In genomic region chr13:41367176-41367611, GRCm38 (mm10) we compare ENCODE assay signal across 15 mouse cellular contexts.
DNase-seq lines count a peak whose midpoint lies in the region; ATAC-seq and TF ChIP-seq lines count a peak whose summit lies in the region.
"Had no signal": no experiment of that assay in that cellular context is flagged by ENCODE, and none has a peak within 500 bp of the region (broad histone marks: within the 10 kb centered on the region; RNA-seq: fewer than 3 reads in every experiment).

No protein-coding gene starts in this region.

- H3K79me2 ChIP-seq in C2C12 (ENCODE audit: control insufficient read depth, insufficient read depth) = no peaks in the 10 kb centered on the region

- no peak for TF ChIP-seq CTCF in C2C12 (IDR thresholded peaks at IDR 0.05; ENCODE audit: control insufficient read depth, insufficient read depth, insufficient read length)

- H3K36me3 ChIP-seq in C2C12 (ENCODE audit: control insufficient read depth, insufficient read depth) = no peaks in the 10 kb centered on the region
- H3K36me3 ChIP-seq: hindbrain, embryonic 12.5 days had no signal

- ATAC-seq in activated CD4-positive, CD25-positive, alpha-beta regulatory T cell, adult 4 months = peak; percentile 89
- ATAC-seq: intestine, embryonic 16.5 days; midbrain, embryonic 16.5 days had no signal

- H3K79me3 ChIP-seq in C2C12 (ENCODE audit: low read depth) = no peaks in the 10 kb centered on the region

- intact Hi-C loops in gastrocnemius, postnatal 14 days (cut with DNase I; ENCODE audit: low total_unique reads) = no loop called here

- peak; percentile 76 for DNase-seq in heart, adult 11 months
- no peak for DNase-seq in heart, adult 9 months (ENCODE audit: low spot score in 2 of 2)
- peak; percentile 38 for DNase-seq in naive thymus-derived CD4-positive, alpha-beta T cell, adult 2 months (ENCODE audit: low read depth)
- DNase-seq in frontal cortex, postnatal 36 days (ENCODE audit: low spot score in 2 of 2) = no peak
- no peak for DNase-seq in gastrocnemius, postnatal 14 days
- DNase-seq in layer of hippocampus, postnatal 25 days (ENCODE audit: extremely low spot score in 1 of 2, low spot score in 1 of 2) = no peak
- DNase-seq: cerebellum, postnatal 14 days; heart, adult 18-20 months; lung, postnatal 14 days had no signal

- no peaks in the 10 kb centered on the region for H3K27me3 ChIP-seq in C2C12 (ENCODE audit: control insufficient read depth, insufficient read depth, insufficient read length)
- H3K27me3 ChIP-seq: hindbrain, embryonic 12.5 days had no signal

- no peak overlapping the region for H3ac ChIP-seq in C2C12 (ENCODE audit: control insufficient read depth, insufficient read length, low read depth)

- H3K4me3 ChIP-seq in C2C12 (ENCODE audit: insufficient read depth, poor library complexity, severe bottlenecking) = no peak overlapping the region
- H3K4me3 ChIP-seq: hindbrain, embryonic 12.5 days; layer of hippocampus, adult 2 months had no signal

TF ChIP-seq in C2C12, 6 proteins besides CTCF, POLR2A, EP300 and RAD21:
- TF ChIP-seq USF1 (IDR thresholded peaks at IDR 0.05; ENCODE audit: low read depth) (peak; percentile 36), MYOG (IDR thresholded peaks at IDR 0.05; ENCODE audit: control insufficient read depth, extremely low read depth, insufficient read length) (no peak), CEBPB (IDR thresholded peaks at IDR 0.05; ENCODE audit: low read depth) (peak; percentile 33), MAX (IDR thresholded peaks at IDR 0.05) (no peak), FOSL1 (IDR thresholded peaks at IDR 0.05; ENCODE audit: insufficient read depth, low read length, poor library complexity, severe bottlenecking) (peak; percentile 64), MYOD1 (IDR thresholded peaks at IDR 0.05; ENCODE audit: control insufficient read depth, insufficient read length, low read depth) (peak; percentile 85)

Comparison
In these comparisons a context has a peak if more than half of its experiments do, and no peak if none do; other contexts are left out.
1. DNase-seq: peak in heart, adult 11 months (single experiment) and naive thymus-derived CD4-positive, alpha-beta T cell, adult 2 months (single experiment); none in heart, adult 9 months (0 of 2), frontal cortex, postnatal 36 days (0 of 2), gastrocnemius, postnatal 14 days (single experiment) and layer of hippocampus, postnatal 25 days (0 of 2).